Mouse (Mus musculus) liver, embryonic 14.5 days (tissue): Measurements from ENCODE around the gene Dot1l. TPM values are rescaled to one million over a fixed set of nuclear protein-coding genes. Genes with fewer than 3 reads are reported as not detected.

Experiments
- ATAC-seq: fragments of 200-750 bp; cut with Nextera tagmentation; 2 replicates; pipeline ENCODE4 v1.8.0; 2017; ENCODE audit warnings: moderate number of reproducible peaks, mild to moderate bottlenecking, moderate library complexity; ENCODE audit not compliant: insufficient read depth
- DNase-seq, 3 experiments: peaks; one replicate each; pipeline ENCODE4 v3.0.0-alpha.2; 2012 to 2013; ENCODE audit warnings: low read depth in 3 of 3, low spot score in 3 of 3
- H3K27ac ChIP-seq: fragments of 300-500 bp; sonication (generic); 2 replicates; pipeline ENCODE4 v1.5.1; 2014; ENCODE audit warnings: moderate library complexity, mild to moderate bottlenecking, control low read depth, inconsistent platforms
- H3K27me3 ChIP-seq: fragments of 300-500 bp; sonication (generic); 2 replicates; pipeline ENCODE4 v1.6.1; 2014; ENCODE audit warnings: mild to moderate bottlenecking, low read length, moderate library complexity; ENCODE audit not compliant: control insufficient read depth, insufficient read depth
- H3K36me3 ChIP-seq: fragments of 300-500 bp; sonication (generic); replicated peaks from 2 replicates; pipeline ENCODE4 v1.6.1; 2014; ENCODE audit warnings: low read depth; ENCODE audit not compliant: control insufficient read depth, insufficient read depth
- H3K4me1 ChIP-seq, 2 experiments: fragments of 200-500 bp in 1 of 2; fragments of 300-500 bp in 1 of 2; sonication (generic) in 1 of 2; replicated peaks; 2 replicates each; pipeline ENCODE4 v1.6.1; 2012 to 2014; ENCODE audit warnings: antibody characterized with exemption in 1 of 2, inconsistent platforms in 1 of 2, low read length in 1 of 2; ENCODE audit not compliant: control insufficient read depth in 2 of 2, insufficient read depth in 2 of 2
- H3K4me2 ChIP-seq: fragments of 300-500 bp; sonication (generic); 2 replicates; pipeline ENCODE4 v1.6.1; 2014; ENCODE audit warnings: low read depth, mild to moderate bottlenecking, control low read depth, moderate library complexity
- H3K4me3 ChIP-seq, 2 experiments: fragments of 200-500 bp in 1 of 2; fragments of 300-500 bp in 1 of 2; sonication (generic) in 1 of 2; 2 replicates each; pipeline ENCODE4 v1.5.1; 2012 to 2014; ENCODE audit warnings: low read depth in 2 of 2, low read length in 2 of 2, mild to moderate bottlenecking in 2 of 2, control low read depth in 1 of 2, inconsistent platforms in 1 of 2, moderate library complexity in 1 of 2; ENCODE audit not compliant: insufficient read depth in 1 of 2
- H3K9ac ChIP-seq: fragments of 300-500 bp; sonication (generic); replicated peaks from 2 replicates; pipeline ENCODE4 v1.6.1; 2014; ENCODE audit warnings: mild to moderate bottlenecking, control low read depth, moderate library complexity
- H3K9me3 ChIP-seq: fragments of 300-500 bp; sonication (generic); 2 replicates; pipeline ENCODE4 v1.6.1; 2016; ENCODE audit warnings: low read length, mixed read lengths; ENCODE audit not compliant: control insufficient read depth
- CTCF ChIP-seq: IDR thresholded peaks from 2 replicates; pipeline ENCODE4 v1.5.1; 2016; ENCODE audit warnings: antibody characterized with exemption, low read depth, control low read depth
- EP300 ChIP-seq: IDR thresholded peaks from 2 replicates; pipeline ENCODE4 v1.6.1; 2016; ENCODE audit warnings: antibody characterized with exemption, low read depth
- WGBS: fragments of 180-500 bp; shearing (Covaris S2); extraction: QIAGEN DNeasy Blood & Tissue Kit; methylation state at CpG from one replicate; pipeline ENCODE4 v1.1.7; 2014; ENCODE audit not compliant: insufficient replicate concordance; 5-methylcytosine and 5-hydroxymethylcytosine counted together
- polyA plus RNA-seq, 2 experiments: library from polyadenylated mRNA; depleted of rRNA in 1 of 2; stranded (reverse) in 1 of 2; unstranded in 1 of 2; fragments of >200 nt; fragmentation: Nextera tagmentation in 1 of 2; extraction: Ambion mirVana in 1 of 2; gene quantifications; 2 replicates each; pipeline versions ENCODE4 v1.2.1 to v1.2.3; 2012 to 2014

The Dot1l gene
- polyA plus RNA-seq, 2 experiments: 7.1 to 11.6 TPM

- H3K9me3 ChIP-seq: no peaks in the 10 kb centered on the region
- no peaks in the 10 kb centered on the region for H3K27me3 ChIP-seq
- no peak for DNase-seq
- no peak overlapping the region for H3K4me2 ChIP-seq
- no peak for ATAC-seq
- H3K27ac ChIP-seq: no peak overlapping the region
- H3K36me3 ChIP-seq: peaks cover 29% of the 10 kb centered on the region
- TF ChIP-seq CTCF: no peak
- no peak for TF ChIP-seq EP300
- no peak overlapping the region for H3K9ac ChIP-seq
- H3K4me1 ChIP-seq: peaks cover 3 to 4% of the 10 kb centered on the region in 2 experiments; a peak in 1 of 4 replicates
- no peak overlapping the region for H3K4me3 ChIP-seq
- WGBS: 86% methylated on average over 6 of the region's 6 CpGs
These were observed 22.4 kb upstream of the Dot1l start for GRCm38 (mm10) chr10:80732611-80733101.

GRCm38 (mm10) chr10:80736731-80737130 lies 18.3 kb upstream of the Dot1l start:
- H3K27ac ChIP-seq: no peak overlapping the region
- WGBS: 41% methylated on average over 5 of the region's 5 CpGs
- peaks cover 7% of the 10 kb centered on the region for H3K36me3 ChIP-seq

DNA sequence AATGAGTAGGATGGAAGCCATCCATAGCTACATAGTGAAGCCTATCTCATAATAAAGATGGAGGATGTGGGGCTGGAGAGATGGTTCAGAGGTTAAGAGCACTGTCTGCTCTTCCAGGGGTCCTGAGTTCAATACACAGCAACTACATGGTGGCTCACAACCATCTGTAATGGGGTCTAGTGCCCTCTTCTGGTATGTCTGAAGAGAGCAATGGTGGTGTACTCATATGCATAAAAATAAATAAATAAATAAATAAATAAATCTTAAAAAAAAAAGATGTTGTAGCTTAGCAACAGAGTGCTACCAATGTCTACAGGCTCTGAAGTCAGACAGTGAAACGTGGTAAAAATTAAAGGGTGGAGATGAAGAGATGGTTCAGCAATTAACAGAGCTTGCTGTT lies 16.3 kb upstream of the Dot1l start:
- Histone ChIP-seq H3K36me3 (no peaks in the 10 kb centered on the region; the same call in 1 of the 2 replicates), H3K4me1 (peaks cover 16 to 22% of the 10 kb centered on the region in 2 experiments), H3K9me3 (no peaks in the 10 kb centered on the region), H3K4me2 (no peak overlapping the region), H3K4me3 (no peak overlapping the region), H3K27me3 (no peaks in the 10 kb centered on the region), H3K9ac (no peak overlapping the region), H3K27ac (no peak overlapping the region)
- ATAC-seq (no peak), DNase-seq (no peak)
- no peak for TF ChIP-seq EP300
- peak; percentile 25; the same call in 1 of the 2 replicates for TF ChIP-seq CTCF
- 47% methylated on average over 1 of the region's 1 CpGs for WGBS

More at GRCm38 (mm10) chr10:80736731-80737130, 18.3 kb upstream of the Dot1l start:
- H3K4me2 ChIP-seq: no peak overlapping the region
- no peak overlapping the region for H3K9ac ChIP-seq
- no peak for TF ChIP-seq EP300
- no peak for TF ChIP-seq CTCF
- no peaks in the 10 kb centered on the region for H3K9me3 ChIP-seq
- H3K4me1 ChIP-seq: peaks cover 13 to 17% of the 10 kb centered on the region in 2 experiments
- no peak for DNase-seq
- no peak for ATAC-seq
- H3K4me3 ChIP-seq: no peak overlapping the region
- no peaks in the 10 kb centered on the region for H3K27me3 ChIP-seq

DNA sequence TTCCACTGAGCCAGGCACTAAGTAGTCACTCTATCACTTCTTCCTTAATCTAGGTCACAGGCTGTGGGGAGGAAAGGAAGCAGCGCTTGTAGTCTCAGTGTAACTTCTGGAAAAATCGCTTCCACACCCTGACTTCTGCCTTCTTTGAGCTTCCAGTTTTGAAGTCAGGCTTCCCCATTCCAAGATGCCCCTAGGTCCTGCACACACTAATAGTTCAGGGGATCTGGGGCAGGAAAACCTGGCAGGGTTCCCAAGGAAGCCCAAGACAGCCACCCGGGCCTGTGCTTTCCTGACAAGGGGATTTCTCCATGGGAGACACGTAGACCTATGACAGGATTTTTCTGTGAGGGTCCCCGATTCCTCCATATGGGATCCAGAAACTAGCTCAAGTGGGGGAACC lies 13.9 kb upstream of the Dot1l start:
- WGBS: 9% methylated on average over 5 of the region's 5 CpGs
- Histone ChIP-seq H3K4me2 (peak overlapping the region; percentile 99), H3K9ac (peak overlapping the region; percentile 96), H3K27ac (peak overlapping the region; percentile 59), H3K27me3 (no peaks in the 10 kb centered on the region), H3K36me3 (no peaks in the 10 kb centered on the region; the same call in 1 of the 2 replicates), H3K4me3 (peak overlapping the region; percentile 78 to 98), H3K4me1 (peaks cover 24 to 32% of the 10 kb centered on the region in 2 experiments), H3K9me3 (no peaks in the 10 kb centered on the region)
- DNase-seq (no peak), ATAC-seq (no peak)
- TF ChIP-seq CTCF: no peak
- TF ChIP-seq EP300: no peak

GRCm38 (mm10) chr10:80741634-80742179 lies 13.3 kb upstream of the Dot1l start:
- Histone ChIP-seq H3K27ac (peak overlapping the region; percentile 59), H3K9ac (peak overlapping the region; percentile 96), H3K4me2 (peak overlapping the region; percentile 99), H3K27me3 (no peaks in the 10 kb centered on the region), H3K4me1 (peaks cover 21 to 32% of the 10 kb centered on the region in 2 experiments), H3K9me3 (no peaks in the 10 kb centered on the region), H3K4me3 (peak overlapping the region; percentile 78 to 98), H3K36me3 (no peaks in the 10 kb centered on the region; the same call in 1 of the 2 replicates)
- ATAC-seq (peak; percentile 50), DNase-seq (peak in 1 of 3 experiments; percentile 17)
- TF ChIP-seq CTCF (no peak), EP300 (no peak)
- WGBS: under 1% methylated on average over 46 of the region's 46 CpGs
